Mouse (Mus musculus): ENCODE measurements around the gene Rnf11. TPM values are rescaled to one million over a fixed set of nuclear protein-coding genes. Genes with fewer than 3 reads are reported as not detected.

Rnf11 gene
- polyA plus RNA-seq (2012; rRNA removed): 169 and 170 TPM in 2 replicates

DNA sequence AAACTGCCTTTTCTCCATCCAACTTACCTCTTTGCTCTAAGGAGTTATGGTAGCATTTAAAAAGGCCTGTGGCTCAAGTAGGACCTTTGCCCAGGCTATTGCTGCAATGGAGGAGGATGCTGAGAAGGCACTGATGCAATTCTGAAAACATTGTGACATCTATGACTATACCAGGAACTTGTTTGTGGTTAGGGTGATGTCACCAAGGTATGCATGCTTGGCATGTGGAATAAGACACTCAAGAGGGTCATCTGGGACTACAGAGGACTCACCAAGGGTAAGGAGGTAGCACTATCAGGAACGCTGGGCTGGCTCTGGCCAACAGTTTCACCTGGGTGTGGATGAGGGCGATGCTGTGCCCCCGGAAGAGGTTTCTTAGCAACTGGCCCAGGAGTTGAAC is at the start of gene Rnf11:
Rnf11 (minus strand) TSS at position 108 of the 400 bp plus-strand sequence.
- no peak for DNase-seq (ENCODE audit: extremely low spot score in 1 of 2, low spot score in 1 of 2)

DNA sequence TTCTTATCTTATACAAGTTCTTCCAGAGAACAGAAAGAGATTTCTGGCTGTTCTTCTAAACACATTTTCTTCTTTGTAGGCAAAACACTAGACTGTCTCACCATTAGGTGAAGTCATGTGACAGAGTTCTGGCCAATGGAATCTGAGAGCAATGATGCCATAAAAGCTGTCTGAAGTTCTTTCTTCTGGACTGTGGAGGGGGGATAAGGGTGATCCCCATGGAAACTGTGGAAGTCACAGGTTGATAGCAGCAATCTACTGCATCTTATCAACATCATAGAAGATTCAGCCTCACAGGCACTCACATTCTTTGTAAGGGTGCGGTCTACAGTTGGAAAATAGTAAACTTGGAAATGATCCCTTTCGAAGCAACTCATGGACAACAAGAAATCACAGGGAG is 46.6 kb upstream of the Rnf11 start, which contains the start of gene 4930522H14Rik:
4930522H14Rik (minus strand) TSS at position 187 of the 400 bp plus-strand sequence.
- DNase-seq (ENCODE audit: extremely low spot score in 1 of 2, low spot score in 1 of 2): no peak

DNA sequence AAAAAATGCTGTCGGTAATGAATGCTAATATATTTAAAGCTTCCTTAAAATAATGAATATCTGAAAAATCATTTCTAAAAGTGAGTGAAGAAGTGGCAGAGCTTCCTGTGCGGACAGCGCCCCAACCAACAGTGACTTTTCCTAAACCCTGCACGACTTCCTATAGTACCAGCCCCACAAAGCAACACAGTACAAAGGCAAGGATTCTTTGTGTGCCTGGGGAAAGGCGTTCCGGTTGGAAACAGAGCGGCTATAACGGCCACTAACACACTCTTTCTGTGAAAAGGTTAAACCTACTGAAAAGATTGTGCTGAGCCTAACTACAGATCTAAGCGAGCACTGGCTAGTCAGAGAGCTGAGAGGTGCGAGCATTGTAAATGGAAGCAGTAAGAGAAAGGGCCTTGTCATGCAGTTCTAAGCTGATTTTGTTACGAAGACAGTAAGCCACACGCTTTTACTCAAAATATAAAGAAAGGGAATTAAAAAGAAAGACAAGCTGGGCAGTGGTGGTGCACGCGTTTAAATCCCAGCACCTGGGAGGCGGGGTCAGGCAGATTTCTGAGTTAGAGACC is 45.8 kb upstream of the Rnf11 start:
- DNase-seq (ENCODE audit: extremely low spot score in 1 of 2, low spot score in 1 of 2): no peak

DNA sequence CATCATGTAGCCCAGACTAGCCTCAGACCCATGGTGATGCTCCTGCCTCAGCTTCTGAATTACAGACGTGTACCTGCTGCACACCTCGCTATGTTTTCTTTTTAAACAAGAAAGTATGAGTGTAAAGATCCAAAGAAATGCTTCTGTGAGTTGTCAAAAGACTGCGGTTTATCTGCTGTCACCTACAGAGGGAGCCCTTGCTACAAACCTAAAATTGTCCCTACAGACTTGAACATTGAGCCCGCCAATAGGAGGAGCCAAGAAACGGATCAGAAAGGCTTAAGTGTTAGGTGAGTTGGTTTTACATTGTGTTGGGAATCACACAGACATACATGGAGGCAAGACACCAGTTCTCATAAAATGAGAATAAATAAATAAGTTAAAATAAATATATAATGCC is 20.4 kb upstream of the Rnf11 start:
- peak; percentile 25 to 80 for DNase-seq (ENCODE audit: extremely low spot score in 1 of 2, low spot score in 1 of 2)

DNA sequence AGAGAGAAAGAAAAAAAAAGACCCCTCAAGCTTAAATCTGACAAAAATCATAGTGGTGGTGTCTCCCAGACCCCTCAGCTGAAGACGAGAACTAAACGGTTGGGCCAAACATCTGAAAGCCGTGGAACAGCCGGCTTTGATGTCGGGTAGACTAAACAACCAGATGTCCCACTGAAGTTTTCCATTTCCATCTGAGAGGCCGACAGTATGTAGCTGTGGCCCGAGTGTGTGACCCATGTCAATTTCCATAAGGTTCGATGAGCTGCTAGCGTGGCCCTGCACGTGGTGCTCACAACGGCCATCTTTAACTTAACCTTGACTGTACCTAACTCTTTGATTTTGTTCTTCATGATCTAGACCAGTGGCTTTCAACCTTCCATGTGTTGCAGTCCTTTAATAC is 13.9 kb upstream of the Rnf11 start:
- DNase-seq (ENCODE audit: extremely low spot score in 1 of 2, low spot score in 1 of 2): no peak

DNA sequence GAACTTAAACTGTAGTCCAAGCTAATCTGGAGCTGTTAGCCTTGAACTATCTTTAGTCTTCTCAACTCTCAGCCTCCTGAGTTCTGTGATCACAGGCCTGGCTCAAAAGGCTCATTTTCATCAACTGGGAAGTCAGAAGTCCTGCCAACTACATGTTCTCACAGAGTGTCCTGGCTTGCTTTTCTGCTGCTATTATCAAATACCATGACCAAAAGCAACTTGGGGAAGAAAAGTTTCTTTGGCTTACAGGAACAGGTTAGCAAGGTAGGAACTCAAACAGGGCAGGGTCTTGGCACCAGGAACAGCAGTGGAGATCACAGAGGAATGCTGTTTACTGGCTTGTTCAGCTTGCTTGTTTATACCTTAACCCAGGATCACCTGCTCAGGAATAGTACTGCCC is 9.1 kb upstream of the Rnf11 start:
- no peak for DNase-seq (ENCODE audit: extremely low spot score in 1 of 2, low spot score in 1 of 2)

DNA sequence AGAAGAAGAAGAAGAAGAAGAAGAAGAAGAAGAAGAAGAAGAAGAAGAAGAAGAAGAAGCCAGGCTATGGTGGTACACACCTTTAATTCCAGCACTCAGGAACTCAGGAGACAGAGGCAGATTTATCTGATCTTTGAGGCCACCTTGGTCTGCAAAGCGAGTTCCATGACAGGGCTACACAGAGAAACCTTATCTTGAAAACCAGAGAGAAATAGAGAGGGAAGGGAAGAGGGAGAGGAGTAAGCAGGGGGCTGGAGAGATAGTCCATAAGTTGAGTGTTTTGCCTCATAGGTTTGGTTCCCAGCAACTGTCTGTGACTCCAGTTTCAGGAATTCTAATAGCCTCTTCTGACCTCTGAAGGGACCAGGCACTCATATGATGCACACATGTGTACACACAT is 4.3 kb upstream of the Rnf11 start:
- no peak for DNase-seq (ENCODE audit: extremely low spot score in 1 of 2, low spot score in 1 of 2)

DNA sequence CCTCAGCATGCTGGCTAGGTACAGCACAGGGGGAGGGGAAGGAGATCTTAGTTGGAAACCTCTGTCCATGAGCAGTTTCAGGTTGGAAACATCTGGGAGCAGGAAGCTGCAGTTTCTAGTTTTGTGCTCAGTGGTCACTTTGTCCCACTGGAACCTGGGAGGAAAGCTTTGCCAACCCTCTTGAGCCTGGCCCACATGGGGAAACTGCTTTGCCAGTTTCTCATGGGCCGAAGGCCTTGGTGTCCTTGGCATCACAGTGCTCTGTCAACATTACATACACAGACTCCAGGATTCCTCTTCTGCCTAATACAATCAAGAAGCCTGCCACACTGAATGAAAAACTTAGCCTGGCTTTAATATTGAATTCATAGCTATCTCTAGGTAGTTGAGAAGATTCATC is 1.8 kb downstream of the Rnf11 start:
- DNase-seq (ENCODE audit: extremely low spot score in 1 of 2, low spot score in 1 of 2): no peak

DNA sequence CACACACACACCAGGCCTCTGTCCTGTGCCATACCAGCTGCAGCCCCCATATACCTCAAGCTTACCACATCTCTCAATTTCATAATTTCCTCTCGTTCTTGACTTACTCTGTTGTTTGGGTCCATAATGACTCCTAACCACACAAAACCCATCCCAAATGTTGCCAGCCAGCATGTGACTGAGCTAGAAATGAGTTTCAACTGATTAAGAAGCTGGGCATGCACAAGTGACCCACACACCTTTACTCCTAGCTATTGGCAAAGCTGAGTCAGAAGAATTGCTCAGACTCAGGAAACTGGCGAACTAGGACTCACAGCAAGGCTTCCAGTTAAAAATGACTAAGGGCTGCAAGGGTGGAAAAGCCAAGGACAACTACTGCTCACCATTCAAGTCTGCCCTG is 3.1 kb downstream of the Rnf11 start:
- DNase-seq (ENCODE audit: extremely low spot score in 1 of 2, low spot score in 1 of 2): no peak

DNA sequence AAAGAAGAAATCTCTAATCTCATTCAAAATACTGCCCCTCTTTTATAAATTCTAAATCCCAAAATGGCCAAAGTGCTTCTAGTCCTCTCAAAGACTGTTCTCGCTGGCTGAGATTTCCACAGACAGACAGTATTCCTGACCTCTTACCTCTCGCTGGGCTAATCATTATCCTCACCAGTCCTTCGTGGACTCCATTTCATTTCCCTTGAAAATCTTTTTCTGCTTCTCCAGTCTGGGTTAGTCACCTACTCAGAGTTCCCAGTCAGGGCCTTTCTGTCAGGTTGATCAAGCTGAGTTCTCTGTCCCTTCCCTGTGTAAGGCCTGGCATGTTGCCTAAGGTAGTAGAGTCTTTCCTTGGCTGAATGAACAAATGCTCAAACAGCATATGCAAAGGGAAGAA is 7.1 kb downstream of the Rnf11 start:
- no peak for DNase-seq (ENCODE audit: extremely low spot score in 1 of 2, low spot score in 1 of 2)

DNA sequence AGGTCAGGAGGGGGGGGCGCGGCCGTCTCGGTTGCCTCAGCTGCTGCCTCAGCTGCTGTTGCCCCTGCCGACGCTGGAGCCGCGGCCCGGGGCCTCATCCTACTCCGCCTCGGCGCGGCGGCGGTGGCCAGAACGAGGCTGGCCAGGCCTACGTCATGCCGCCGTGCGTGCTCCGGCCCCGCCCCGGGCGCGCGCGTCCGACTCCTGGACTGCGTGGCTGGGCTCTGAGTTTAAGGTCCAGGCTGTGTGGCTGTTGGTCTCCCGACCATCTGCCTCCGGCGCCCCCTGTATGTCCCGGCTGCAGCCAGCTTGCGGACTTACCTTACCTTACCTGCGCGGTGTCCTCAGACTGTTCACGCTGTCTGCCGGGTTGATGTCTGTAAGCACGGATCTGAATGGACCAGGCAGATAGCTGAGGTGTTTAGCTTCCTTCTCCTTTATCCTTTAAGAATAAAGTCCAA is 7.9 kb downstream of the Rnf11 start:
- peak; percentile 71 to 90 for DNase-seq (ENCODE audit: extremely low spot score in 1 of 2, low spot score in 1 of 2)

DNA sequence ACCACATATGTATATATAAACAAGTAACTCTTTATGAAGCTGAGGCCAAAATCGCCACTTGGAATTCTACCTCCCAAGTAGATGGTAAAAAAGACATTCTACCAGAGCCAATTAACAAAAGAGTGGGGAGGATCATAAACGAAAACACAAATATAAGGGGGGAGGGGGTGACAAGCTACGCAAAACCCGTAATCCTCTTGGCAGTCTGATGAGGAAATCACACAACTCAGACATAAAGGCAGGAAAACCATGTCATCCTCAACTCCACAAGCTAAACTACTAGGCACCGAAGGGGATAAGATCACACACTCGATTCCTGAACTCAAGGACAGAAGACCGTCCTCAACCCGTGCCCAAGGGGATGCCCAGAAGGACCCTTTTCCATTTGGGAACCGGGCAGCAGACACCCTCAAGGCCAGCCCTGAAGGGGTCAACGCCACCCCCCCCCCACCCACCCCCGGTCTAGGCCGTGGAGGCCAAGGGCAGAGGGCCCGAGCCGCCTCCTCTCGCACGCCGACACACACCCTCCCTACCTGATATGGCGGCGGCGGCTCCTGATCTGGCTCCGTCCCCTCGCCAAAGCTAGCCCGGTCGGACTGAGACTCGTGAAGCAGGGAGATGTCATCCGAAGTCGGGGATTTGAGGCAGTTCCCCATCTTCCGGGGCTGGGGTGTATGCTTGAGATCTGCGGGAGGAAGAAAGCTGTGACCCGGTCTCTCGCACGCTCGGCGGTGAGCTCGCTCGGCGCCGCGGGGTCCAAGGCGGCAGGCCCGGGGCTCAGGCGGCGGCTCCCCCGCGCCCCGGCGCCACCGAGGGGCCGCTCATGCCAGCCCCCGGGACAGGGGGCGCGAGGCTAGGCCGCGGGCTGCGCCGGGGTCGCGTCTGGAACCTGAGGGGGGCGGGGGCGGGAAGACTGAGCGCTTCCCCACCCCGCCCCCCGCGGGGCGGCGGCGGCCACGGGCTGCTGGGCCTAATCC is 8.7 kb downstream of the Rnf11 start:
- DNase-seq (ENCODE audit: extremely low spot score in 1 of 2, low spot score in 1 of 2): peak in 1 of 2 experiments; percentile 37

DNA sequence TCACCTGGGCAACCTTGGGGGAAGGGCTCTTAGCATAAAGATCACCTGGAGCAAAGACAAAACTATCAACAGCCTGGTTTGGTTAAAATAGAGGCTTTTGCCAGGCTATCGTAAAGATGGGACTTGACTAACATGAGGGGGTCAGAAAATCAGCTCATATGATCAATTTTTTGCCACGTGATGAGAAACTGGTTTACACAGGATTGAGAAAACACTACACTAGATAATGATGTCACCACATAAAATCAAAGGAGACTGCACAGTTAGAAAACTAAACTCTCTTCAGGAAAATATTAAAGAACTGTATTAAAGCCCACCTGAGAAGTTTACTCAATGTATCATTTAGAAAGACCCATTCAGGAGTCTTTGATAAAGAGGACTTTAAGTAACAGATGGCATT is 9.4 kb downstream of the Rnf11 start:
- DNase-seq (ENCODE audit: extremely low spot score in 1 of 2, low spot score in 1 of 2): no peak

DNA sequence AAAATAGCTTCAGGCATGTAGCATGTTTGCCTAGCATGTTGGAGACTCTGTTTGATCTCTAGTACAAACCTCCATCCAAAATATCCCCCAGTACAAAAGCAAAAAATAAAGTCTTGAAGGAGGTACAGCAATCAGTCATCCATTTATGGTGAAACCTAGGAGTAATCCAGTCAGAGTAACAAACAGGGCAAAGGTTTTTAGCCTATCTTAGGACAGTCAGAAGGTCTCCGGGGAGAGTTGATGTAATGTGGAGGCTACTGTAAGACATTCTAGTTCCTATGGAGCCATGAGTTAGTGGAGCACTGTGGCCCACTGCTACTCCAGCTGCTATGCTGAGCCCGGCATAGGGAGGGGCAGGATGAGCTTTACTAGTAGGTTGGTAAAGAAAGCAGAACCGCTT is 12.0 kb downstream of the Rnf11 start:
- DNase-seq (ENCODE audit: extremely low spot score in 1 of 2, low spot score in 1 of 2): no peak

DNA sequence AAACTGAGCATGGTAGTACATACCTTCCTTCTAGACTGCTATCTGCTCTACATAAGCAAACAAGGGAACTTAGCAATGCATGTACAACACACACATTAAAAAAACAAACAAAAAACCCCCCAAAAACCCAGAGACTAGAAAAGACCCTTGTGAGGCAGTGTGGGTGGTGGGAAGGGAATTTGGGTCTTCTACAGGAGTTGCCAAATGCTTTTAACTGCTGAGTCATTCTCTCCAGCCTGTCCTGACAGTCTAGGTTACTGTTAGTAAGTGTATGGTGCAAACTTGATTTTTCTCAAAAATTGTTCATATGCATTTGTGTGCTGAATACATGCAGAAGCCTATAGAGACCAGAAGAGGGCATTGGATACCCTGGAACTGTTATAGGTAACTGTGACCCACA is 12.9 kb downstream of the Rnf11 start:
- DNase-seq (ENCODE audit: extremely low spot score in 1 of 2, low spot score in 1 of 2): no peak

DNA sequence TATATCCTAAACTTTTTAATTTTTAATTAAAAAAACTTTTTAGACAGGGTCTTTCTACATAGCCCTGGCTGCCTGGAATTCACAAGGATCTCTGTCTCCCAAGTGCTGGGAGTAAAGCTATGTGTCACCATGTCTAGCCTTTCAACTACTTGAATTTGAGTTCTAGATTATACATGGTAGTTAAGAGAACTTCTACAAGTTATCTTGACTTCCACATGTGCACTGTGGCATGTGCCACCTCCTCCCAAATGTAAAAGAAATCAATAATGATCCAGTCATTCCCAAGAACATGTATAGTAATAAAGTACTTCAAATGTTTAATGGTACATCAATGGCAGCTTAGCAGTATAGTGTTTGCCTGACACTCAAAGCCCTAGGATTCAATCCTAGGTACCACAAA is 16.8 kb downstream of the Rnf11 start:
- no peak for DNase-seq (ENCODE audit: extremely low spot score in 1 of 2, low spot score in 1 of 2)

DNA sequence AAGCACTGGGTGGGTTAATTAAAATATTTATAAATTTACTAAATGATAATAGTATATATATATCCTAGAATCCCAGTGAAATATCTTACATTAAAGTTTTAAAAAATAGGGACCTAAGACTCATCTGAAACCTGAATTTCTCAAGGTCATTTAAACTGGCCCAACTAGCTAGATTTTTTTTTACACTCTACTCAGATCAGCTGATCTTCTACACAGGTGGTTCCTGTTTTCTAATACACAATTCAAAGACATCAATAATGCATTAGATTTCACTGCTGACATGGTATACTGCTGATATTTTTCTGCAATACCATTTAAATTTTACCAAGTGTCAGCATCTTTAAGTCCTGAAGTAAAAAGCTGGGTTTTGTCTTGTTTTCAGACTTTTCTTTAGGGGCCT is 20.6 kb downstream of the Rnf11 start:
- DNase-seq (ENCODE audit: extremely low spot score in 1 of 2, low spot score in 1 of 2): no peak

DNA sequence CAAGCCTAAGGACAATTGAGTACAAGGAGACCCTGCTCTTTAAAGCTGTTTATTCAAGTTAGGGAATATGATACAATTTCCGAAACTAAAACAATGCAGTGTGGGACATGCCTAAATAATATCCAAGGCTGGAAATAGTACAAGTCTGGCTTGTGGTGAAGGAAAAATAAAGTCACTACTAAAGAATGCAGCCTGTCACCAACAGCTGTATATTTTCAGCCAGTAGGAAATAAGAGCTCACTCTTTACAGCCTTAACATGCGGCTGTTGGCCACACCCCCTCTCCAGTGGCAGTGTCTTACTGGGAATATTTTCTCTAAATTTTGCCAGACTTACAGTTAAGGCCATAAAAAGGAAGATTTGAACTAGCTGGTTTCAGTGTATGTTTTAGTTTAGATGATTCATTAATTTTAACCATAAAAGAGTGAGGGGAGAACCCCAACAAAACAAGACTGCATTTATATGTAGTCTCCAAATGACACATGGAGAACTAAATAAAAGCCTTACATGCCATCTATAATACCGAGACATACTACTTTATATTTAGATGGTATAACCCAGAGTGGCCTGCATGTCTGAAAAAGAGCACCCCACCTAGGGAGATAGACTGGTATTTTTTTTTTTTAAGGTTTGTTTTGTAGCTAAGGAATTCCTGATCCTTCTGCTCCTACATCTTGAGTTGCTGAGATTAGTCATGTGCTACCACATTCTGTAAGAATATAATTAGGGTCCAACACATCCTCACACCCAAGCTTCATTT is 23.9 kb downstream of the Rnf11 start:
- no peak for DNase-seq (ENCODE audit: extremely low spot score in 1 of 2, low spot score in 1 of 2)

DNA sequence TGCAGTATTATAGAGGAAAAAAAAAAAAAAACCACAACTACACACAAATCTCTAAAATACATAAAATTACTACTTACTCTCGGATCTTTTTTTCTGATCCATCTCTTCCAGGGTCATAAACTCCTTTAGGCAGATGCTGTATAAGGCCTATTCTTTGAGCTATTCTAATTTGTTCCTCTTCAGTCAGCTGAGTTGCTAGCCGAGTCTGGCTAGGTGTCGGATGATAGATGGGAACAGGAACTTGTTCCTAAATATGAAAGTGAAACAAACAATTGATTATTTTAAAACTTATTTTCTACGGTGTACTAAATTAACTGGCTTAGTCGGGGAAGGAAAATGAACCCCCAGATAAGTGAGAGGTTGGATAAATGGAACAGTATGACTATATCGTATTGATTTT is 27.7 kb downstream of the Rnf11 start:
- no peak for DNase-seq (ENCODE audit: extremely low spot score in 1 of 2, low spot score in 1 of 2)

DNA sequence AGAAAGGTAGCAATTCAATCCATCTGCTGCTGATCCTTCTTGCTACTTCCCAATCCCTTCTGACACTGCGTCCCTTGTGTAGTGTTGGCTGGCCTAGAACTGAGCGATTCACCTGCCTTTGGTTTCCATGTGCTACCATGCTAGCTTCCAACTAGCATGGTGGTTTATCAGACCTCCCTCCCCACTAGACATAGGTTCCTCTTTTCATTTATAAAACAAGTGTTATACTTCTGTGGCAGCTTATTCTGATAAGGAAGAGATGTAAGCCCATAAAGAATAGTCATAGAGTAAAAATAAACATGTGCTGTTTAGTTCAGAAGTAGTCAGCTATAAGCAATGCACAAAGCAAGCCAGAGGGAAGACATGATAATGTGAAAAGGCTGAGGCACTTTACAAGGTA is 36.0 kb downstream of the Rnf11 start:
- no peak for DNase-seq (ENCODE audit: extremely low spot score in 1 of 2, low spot score in 1 of 2)

DNA sequence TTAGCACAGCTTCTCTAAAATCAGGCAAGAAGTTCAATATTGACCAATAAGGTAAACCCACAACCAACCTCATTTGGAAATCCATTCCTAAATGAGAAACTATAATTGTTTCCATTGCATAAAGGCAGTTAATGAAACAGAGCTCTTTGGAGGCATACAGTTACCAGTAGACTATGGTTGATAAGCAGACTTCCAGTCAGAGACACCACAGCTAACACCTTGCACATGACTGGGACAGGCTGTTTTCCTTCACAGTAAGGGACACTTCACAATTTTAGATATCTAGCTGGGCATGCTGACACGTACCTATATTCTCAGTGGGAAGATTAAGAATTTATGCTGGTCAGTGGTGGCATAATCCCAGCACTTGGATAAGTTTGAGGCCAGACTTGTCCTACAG is 38.6 kb downstream of the Rnf11 start:
- DNase-seq (ENCODE audit: extremely low spot score in 1 of 2, low spot score in 1 of 2): no peak
